Mouse (Mus musculus): ENCODE results near the gene Shroom3.

Gene Shroom3

DNA sequence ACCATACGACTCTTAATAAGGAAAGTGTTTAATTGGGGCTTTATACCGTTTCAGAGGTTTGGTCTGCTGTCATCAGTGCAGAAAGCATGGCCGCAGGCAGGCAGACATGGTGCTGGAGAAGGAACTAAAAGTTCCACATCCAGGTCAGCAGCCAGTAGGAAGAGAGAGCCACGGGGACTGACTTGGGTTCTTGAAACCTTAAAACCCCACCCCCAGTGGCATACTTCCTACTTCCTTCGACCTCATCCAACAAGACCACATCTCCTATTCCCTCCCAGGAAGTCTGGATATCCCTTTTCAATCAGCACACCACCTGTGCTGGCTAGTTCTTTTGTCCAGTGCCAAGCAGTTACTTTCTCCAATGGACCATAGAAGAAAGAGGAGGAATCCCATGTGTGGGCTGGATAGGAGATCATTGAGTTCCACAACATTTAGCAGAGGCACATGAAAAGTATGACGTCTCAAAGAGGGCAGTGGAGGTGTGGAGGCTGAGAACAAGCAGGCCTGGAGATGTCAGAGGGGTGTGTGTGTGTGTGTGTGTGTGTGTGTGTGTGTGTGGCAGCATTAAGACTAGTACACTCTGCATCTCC is 76.0 kb downstream of the Shroom3 start:
- DNase-seq: no peak

DNA sequence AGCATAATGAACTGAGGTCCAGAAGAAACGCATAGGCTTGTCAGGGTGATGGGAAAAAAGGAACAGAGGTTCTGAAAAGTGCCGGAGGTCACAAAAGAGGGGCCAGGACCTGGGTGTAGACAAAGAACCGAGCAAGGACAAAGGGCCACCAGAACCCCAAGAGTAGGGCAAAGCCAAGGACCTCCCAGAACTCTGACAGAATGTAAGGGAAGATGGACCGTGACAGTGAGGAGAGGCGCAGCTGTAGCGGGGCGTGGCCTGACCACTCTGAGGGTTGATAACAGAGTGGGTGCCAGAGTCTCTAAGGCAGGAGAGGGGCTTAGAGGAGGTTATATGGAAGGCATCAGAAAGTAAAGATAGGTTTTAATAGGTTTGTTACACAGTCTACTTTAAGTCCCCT is 77.3 kb downstream of the Shroom3 start:
- DNase-seq: no peak

DNA sequence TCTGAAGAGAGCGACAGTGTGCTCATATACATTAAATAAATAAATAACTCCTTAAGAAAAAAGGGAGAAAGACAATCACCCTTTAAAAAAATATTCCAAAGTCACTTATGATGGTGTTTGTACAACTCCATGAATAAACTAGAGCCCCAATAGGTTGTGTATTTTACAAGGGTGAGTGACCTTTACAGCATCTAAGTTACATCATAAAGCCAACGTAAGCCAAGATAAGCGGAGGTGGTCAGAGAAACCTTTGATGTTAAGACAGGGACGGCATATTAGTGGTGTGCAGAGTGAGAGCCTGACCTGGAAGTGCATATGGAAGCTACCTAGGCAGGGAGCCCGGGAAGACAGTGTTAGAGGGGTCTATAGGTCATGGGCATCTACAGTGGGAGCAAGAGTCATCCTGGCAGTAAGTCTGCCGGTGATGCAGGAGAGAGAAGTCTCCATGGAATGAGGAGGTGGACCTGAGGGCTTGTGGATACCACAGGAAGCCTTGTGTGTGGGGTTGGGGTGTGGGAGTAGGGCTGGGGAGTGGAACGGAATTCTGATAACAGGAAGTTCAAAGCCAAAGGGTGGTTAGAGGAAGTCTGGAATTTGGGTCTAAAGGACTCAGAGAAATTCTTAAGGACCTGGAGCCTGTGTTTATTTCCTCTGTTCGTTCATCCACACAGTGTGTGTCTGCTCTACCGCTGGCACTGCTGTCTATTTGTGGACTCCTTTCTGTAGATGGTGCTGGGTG is 78.5 kb downstream of the Shroom3 start:
- DNase-seq: no peak

DNA sequence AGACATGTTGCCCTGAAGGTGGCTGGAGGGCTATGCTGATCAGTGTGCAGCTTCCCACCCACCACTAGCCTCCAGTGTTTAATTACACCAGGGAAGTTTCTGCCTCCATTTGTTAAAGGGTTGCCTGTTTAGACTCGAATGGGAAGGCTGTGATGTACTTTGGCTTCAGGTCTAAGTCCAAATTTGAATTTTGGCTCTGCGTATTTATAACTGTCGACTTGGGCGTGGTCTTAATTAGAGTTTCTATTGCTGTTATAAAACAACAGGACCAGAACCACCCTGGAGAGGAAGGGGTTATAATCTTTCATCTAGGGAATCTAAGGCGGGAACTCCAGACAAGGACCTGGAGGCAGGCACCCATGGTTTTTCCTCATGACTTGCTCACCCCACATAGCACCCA is 79.2 kb downstream of the Shroom3 start:
- no peak for DNase-seq

DNA sequence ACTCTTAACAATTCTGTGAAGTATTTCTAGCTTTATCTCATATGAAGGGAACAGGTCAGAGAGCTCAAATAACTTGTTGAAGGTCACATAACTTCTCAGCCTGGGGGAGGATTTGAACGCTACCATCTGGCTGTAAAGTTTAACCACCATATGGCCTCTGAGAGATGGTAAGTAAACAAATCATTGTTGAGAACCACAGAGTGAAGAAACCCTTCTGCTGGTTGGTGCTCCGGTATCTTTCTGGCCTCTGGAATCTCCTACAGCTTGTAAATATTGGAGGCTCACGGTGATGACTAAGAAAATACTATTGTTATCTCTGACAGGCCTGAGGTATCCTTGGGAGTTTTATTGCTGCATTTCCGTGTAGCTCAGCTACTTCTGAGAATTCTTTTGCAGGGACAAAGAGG is 80.3 kb downstream of the Shroom3 start:
- DNase-seq: peak; percentile 45

DNA sequence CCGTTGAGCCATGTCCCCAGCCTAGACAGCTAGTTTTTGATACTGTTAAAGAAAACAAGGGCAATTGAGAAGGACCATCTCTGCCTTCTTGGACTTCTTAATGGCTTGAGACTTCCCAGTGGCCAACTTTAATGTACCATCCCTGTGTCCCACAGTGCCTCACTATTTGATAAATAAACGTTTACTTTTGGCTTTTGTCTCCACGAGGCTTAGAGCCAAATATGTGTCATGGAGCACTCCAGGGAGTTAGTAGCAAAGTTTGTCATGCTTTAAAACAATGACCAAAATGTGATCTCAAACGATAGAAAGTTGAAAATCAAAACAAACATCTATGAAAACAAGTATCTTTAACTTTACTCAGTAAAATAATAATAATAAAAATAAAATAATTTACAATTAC is 83.1 kb downstream of the Shroom3 start:
- no peak for DNase-seq

DNA sequence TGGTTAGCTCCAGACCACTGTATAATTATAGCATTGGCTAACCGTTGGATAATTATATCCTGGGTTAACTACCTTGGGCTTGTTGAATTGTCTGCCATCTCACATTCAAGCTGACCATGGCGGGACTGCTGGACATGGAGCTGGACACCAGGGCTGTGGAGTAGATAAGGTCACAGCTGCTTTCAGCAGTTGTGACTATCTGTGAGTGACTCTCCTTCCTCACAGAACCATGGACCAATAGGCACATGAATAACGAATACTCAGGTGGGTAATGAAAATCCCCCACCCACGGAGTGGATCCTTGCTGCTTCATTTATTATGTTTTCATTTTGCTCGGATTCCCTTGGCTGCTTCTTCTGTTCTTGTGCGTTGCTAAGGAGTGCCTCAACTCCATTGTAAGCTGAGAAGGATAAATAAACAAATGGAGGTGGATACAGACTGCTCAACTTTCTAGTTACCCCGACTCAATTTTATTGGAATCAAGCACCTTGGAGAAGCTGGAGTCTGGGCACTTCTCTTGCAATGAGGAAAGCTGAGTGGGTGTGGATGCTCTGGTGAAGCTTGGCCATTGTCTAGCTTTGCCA is 84.1 kb downstream of the Shroom3 start:
- no peak for DNase-seq

DNA sequence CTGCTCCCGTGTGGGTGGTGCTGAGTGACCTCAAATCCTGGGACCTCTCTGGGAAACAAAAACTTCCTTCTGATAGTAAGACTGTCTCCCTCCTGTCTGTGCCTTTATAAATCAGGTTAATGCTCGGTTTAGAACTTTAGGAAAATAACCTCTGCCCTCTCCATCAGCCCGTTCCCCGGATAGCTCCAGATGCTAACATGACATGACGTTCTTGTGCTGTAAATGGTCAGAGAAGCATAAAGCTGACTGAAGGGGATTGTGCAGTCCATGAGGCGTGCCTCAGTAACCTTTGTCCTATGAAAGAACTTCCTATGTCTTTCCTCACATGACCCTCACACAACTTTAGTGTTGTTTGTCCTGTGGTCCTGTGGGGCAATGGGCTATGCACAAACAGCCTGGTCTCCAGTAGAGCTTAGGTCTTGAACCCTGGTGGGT is 84.6 kb downstream of the Shroom3 start:
- no peak for DNase-seq

DNA sequence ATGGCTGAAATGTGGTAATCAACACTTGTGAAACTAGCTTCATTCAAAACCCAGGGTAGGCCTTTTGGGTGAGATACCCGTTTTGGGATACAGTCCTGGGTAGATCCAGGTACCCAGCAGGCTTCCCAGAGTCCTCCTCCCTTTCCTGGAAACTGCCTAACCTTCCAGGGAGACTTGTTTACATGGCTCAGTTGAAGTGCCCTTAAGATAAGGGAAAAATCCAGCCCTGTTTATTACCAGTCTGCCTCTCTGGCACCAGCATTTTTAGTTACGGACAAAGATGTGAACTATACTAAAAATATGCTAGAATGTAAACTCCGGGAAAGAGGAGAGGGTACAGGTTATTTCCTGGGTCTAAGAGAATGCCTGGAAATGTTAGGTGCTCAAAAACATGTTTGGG is 90.6 kb downstream of the Shroom3 start:
- no peak for DNase-seq

DNA sequence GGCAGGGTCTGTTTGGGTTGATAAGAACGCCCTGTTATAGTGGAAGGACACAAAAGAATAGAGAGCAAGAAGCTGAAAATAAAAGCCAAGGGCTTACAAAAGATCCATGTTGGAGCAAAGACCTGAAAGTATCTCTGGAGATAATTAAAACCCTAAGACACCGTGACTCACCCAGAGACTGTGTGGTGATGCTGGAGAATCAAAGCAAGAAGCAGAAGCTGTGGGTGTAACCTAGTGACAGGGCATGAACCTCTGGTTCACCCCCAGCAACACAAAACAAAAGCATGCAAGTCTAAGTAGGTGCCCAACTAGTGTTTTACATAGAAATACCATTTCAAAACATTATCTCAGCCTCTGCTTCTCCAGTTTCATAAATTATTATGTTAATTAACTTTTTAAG is 91.2 kb downstream of the Shroom3 start:
- no peak for DNase-seq

DNA sequence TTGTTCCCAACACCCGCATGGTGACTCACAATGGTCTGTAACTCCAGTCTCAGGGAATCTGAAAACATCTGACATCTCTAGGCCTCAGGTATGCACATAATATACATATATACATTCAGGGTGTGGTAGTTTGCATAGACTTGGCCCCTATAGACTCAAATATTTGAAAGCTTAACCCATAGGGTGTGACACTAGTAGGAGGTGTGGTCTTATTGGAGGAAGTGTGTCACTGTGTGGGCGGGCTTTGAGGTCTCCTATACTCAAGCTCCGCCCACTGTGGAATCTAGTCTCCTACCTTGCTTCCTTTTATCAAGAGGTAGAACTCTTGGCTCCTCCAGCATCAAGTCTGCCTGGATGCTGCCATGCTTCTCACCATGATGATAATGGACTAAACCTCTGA is 91.7 kb downstream of the Shroom3 start:
- DNase-seq: no peak

DNA sequence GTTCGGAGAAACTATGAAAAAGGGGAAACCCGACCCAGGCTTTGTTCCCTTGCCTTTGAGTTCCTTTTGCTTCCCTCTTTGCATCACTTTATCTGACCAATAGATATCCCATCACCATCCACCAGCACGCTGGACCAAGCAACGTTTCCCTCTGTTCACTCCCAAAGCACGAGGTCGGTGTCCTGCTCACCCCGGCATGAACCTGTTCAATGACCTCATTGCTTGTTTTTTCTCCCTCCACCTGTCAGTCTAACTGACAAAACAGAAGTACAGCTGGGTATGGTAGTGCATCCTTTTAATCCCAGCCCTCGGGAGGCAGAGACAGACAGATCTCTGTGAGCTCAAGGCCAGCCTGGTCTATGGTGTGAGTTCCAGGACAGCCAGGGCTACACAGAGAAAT is 95.2 kb downstream of the Shroom3 start:
- no peak for DNase-seq

DNA sequence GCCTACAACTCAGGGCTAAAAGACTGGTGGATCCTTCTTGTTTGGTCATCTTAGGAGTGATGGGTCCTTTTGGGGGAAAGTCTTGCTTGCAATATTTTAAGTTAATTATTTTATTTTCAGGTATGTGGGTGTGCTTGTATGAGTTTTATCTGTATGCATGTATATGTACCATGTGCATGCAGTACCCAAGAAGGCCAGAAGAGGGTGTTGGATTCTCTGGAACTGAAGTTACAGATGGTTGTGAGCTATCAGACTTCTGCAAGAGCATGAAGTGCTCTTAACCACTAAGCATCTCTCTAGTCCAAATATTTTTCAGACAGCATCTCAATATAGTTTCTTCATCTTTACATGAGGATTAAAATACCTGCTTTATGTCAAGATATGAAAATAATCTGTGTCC is 97.8 kb downstream of the Shroom3 start:
- no peak for DNase-seq

DNA sequence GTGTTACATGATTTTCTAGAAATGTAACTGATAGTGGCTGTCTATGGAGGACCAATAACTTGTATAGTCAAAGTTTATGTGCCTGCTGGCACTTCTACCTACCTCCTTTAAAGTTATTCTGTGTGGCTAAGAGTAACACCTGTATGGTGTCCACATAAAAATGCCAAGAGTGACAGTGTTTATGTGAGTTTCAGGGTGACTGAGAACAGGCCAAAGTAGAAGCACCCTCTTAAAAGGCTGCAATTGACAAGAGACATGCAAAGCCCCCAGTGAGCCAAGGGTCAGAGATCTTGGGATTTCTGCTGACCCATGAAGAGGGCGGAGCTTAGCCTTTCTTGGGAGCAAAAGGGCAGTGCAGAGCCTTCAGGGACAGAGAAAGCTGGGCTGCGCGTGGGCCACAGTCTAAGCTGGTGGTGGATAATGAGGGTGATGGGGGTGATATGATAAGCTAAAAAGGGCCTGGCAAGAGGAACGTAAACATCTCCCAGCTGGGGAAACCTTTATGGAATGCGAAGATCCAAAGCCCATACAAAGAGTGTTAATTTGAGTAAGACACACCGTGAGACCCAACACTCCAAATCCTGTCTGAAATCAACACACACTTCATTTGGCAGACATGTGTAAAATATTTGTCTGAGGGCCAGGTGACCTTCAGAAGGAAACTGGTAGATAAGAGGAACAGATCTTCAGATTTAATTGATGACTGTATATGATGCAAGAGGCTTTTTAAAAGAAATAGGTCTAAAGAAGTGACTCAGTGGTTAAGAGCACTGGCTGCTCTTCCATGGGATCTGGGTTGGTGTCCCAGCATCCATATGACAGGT is 101.0 kb downstream of the Shroom3 start:
- DNase-seq: peak; percentile 80

DNA sequence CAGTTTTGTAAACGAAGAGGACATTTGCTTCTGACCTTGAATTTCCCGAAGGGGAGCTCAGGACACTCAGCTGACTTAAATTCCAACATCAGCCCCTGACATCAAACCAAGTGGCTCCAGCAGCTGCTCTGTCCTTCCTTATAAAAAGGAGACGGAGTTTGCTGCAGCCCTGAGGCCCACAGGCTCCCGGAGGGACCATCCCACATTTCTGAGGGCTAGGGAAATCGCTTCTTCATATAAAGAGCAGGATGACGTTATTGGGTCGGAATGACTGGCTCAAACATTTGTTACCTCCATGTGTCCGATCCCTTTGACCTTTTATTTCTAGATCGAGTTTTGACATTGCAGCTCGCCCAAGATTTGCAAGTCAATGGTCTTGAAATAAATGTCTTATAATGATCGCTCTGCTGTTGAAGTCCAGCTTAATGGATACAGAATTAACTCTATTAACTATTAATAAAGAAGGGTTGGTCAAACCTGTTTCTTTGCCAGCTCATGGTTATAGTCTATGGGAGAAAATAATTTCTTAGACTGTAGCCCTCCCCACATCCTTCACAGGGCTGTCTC is 102.7 kb downstream of the Shroom3 start:
- peak; percentile 75 for DNase-seq

DNA sequence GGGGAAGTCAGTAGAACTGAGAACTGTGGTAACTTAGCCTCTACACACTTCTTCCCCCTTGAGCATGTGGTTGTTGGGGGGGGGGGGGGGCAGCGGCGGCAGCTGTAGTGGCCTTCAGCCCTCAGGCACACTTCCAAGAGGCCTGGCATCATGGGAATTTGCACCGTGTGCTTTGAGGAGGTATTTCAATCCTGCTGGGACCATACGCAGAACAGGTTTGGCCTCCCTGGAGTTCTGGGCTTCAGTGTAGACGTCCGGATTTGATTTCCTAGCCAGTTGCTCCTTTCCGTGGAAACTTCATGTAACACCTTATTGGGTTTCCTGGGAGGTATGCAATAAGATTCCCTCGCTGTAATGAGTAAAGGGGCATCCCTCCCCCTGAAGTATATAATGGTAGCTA is 105.8 kb downstream of the Shroom3 start:
- DNase-seq: peak; percentile 44

DNA sequence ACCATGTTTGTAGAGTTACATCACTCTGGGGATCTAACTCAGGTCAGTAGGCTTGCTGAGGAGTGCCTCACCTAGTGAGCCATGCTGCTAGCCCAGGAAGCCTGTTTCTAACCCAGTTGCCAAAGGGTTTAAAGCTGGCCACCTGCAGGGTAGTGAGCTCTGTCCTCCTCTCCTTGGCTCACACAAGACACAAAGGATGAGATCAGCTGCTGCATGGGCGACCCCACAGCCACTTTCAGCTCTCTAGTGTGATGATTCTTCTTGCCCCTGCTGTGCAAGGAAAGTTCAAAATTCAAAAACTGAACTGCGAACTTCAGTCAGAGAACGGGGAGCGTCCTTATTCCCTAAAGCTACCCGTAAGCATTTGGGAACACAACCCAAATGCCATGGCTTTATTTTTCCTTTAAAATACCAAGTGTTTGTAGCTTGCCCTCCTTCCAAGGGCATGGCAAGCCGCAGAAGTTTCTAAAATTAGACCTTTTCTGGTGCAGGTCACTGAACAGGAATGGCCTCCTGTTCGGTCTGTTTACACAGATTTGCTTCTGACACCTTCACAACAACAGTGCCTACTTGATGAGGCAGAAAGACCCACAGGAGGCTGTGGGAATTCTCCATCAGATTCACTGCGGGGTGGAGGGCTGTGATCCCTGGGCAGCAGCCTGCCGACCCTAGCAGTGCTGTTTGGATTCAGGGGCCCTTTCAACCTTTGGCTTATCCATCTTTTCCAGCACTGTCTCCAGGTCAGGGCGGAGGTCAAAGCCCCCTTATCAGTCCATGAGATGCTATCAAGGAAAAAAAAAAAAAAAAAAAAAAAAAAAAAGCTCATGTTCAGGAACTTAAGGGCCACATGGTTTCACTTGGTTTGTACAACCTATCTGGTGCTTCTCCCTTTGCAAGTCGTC is 113.1 kb downstream of the Shroom3 start:
- DNase-seq: peak; percentile 63

DNA sequence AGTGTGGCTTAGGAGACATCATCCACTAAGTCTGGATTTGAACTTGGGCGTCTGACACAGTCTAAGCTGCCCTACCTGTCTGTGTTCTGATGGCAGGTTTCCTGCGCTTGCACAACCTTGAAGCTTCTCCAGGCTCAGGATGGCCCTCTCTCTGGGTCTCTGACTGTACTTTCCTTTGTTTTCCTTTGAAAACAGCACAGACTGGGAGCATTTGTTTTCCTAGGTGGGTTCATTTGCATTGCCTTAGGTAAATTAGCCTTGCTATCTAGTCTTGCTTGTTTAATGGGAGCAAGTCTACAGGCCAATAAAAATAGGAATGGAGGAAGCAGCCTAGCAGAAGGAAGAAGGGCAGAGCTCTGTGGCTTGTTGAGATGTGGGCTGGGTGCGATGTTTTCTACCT is 114.7 kb downstream of the Shroom3 start:
- DNase-seq: no peak

DNA sequence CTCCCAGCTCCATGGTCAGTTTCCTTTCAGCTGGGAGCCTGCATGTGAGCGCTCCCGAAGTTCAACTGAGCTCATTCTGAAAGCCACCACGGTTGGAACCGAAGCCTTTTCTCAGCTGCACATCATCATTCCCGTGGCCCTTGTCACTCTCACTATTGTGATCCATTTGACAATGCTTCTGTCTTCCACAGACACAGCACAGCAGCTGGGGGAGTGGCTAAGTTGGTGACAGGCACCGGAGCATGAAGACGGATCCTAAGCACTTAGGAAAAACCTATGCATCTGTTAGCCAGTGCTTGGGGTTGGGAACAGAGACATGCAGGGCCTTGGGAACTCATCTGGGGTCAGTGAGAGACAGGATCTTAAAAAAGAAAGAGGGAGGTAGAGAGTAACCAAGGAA is 121.1 kb downstream of the Shroom3 start:
- no peak for DNase-seq

DNA sequence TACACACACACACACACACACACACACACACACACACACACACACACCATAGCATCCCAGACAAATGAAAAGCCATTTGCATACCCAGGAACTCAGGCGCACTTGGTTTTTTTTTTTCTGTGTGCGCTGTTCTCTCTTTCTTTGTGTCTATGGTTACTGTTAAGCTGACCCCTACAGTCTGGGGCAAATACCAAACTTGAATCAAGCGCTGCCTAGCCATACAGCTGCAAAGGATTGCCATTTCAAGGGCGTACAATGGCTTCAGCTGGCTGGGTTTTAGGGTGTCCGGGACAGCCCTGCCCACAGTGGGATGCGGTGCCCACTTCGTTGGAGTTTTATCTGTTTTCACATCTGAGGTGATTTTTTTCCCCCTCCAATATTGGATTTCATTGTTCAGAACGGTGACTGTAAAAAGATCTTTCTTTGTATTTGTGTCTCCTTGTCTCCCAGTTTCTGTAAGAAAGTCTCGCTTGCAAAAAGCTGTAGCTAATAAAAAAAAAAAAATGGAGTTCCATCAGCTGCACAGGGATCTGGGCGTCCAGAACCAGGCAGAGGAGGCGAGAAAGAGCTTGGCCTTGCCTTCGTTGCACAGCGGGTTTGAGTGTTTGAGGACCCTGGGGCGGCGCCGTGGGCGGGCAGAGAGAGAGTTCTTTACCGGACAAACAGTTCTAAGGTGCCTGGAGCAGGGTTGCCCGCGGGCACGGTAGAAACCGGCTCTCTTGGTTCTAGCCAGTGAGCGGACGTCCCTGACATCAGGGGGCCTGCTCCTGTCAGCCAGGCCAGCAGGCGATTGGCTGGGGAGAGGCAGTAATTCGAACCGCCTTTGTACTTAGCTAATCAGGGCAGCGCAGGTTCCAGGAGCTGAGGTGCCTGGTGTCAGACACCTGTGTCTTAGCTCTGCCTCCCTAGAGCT is 125.5 kb downstream of the Shroom3 start:
- DNase-seq: peak; percentile 96

DNA sequence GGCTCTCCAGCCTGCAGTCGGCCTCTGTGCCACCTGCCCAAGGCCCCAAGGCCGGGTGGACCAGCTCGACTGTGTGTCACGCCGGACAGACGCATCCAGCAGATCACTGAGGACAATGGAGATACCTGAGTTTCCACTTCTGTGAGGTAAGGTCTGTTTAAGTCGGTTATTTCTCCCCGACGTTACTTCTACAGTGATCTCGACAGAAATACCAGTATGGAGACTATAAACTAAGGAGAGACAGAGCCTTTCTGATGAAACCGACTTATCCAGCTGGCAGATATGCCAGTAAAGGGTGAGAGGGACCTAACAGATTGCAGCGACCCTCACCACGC is 126.1 kb downstream of the Shroom3 start:
- DNase-seq: no peak

Data from kidney, adult 11 months (tissue).